Mouse (Mus musculus) bone marrow macrophage, adult 2 months (primary cell): Measurements from ENCODE around the gene Hand2.

Experiments
- CTCF ChIP-seq: IDR thresholded peaks from 2 replicates; pipeline ENCODE4 v1.5.1; 2012; ENCODE audit warnings: low read depth, mild to moderate bottlenecking, low read length, moderate library complexity
- POLR2A ChIP-seq: IDR thresholded peaks from 2 replicates; pipeline ENCODE4 v1.6.1; 2012; ENCODE audit warnings: mild to moderate bottlenecking, low read depth, low read length, borderline replicate concordance

DNA sequence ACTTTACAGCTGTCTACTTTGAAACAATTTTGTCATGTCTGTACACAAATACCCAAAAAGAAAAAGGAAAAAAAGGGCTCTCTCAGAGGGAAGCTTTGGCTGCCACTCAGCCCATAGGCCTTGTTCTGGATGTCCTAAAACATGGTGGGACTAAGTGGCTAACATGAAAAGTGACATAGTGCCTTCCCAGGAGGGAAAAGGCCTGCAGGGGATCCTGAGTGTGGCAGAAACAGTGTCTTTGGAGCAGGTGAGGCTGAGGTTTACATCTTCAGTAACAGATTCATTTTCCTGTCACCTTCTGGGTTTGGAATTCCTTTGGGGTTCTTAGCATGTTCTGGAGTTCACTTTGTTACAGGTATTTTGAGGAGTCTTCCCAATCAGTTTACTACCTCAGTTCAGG lies 3.7 kb upstream of the Hand2 start:
- no peak for TF ChIP-seq POLR2A
- TF ChIP-seq CTCF: no peak
